ENCODE assay signal across 24 mouse cellular contexts in the genomic region with DNA sequence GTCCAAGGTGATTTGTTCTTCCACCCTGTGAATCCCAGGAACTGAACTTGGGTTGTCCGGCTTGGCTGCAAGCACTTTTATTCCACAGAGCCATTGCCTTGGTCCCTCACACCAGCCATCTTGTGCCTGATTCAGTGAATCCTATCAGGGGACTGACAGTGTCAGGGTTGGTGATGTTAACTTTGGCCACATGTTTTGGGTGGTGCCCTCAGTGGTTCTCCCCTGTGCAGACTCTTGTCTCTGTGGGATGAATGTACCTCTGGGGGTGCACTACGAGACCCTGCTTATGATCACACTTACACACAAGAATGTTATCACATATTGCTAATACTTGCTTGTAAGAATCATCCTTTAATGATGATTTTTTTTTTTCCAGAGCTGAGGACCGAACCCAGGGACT. TPM values are rescaled to one million over a fixed set of nuclear protein-coding genes. Genes with fewer than 3 reads are reported as not detected.
A peak's percentile ranks its signal among the peaks of the same experiment; 100 is the strongest.
DNase-seq lines count a peak whose midpoint lies in the region.
"Had no signal": no experiment of that assay in that cellular context is flagged by ENCODE, and none has a peak within 500 bp of the region (broad histone marks: within the 10 kb centered on the region; RNA-seq: fewer than 3 reads in every experiment).

No protein-coding gene starts in this region.

- 86% methylated on average over 3 of the region's 3 CpGs for WGBS in heart, embryonic 10.5 days

- H3K9me3 ChIP-seq in heart, embryonic 10.5 days: no peaks in the 10 kb centered on the region
- H3K9me3 ChIP-seq: G1E had no signal

- intact Hi-C loops in heart, postnatal 14 days (cut with DNase I): no loop called here

- no peaks in the 10 kb centered on the region for H3K36me3 ChIP-seq in heart, embryonic 10.5 days
- H3K36me3 ChIP-seq: G1E had no signal

- no peaks in the 10 kb centered on the region for H3K4me1 ChIP-seq in heart, embryonic 10.5 days

- no peak overlapping the region for H3K4me3 ChIP-seq in heart, embryonic 10.5 days

- H3K27me3 ChIP-seq in heart, embryonic 10.5 days (ENCODE audit: insufficient read depth, poor library complexity, severe bottlenecking): no peaks in the 10 kb centered on the region
- H3K27me3 ChIP-seq: CH12.LX, Patski had no signal

- H3K27ac ChIP-seq in heart, embryonic 10.5 days: no peak overlapping the region

- DNase-seq in heart, adult 11 months: peak; percentile 54
- DNase-seq in heart, postnatal 14 days: no peak
- peak; percentile 68 for DNase-seq in heart, embryonic 10.5 days (ENCODE audit: low spot score)
- no peak for DNase-seq in heart, adult 8-10 months (ENCODE audit: low spot score)
- DNase-seq: adrenal gland, adult 2 months; adrenal gland, adult 8-10 months; adrenal gland, postnatal 10 days; adrenal gland, postnatal 14 days; adrenal gland, postnatal 25 days; adrenal gland, postnatal 36 days; B cell, adult 2 months; cerebellum, adult 11 months; cerebellum, adult 11-12 months; cerebellum, adult 18-20 months had no signal

RNA-seq across cellular contexts. Expression of a gene that starts 30.2 kb away (rescaled TPM):
- total RNA-seq in heart, postnatal 14 days (2021): not detected
- not detected in 2 replicates for polyA plus RNA-seq in heart, embryonic 10.5 days (2016; fragmentation: Nextera tagmentation; extraction: Ambion mirVana)
- not detected for total RNA-seq in heart, adult 8-10 months (2022)
- total RNA-seq: adrenal gland, adult 18-20 months; adrenal gland, adult 2 months; adrenal gland, adult 8-10 months; adrenal gland, postnatal 10 days; adrenal gland, postnatal 14 days; adrenal gland, postnatal 25 days; adrenal gland, postnatal 36 days; ES-E14; G1E; MEL had no signal
- polyA plus RNA-seq: activated CD4-positive, CD25-positive, alpha-beta regulatory T cell, adult 4 months; adrenal gland, adult 2 months; brain, embryonic 14.5 days; C2C12; CD4-positive, CD25-positive, alpha-beta regulatory T cell, adult 4 months; G1E; Patski had no signal

RNA-seq across cellular contexts. Expression of a gene that starts 40.3 kb away (rescaled TPM):
- 10 to 100 TPM; 30.8 to 44.3 TPM for total RNA-seq in heart, postnatal 14 days (2021)
- 56.8 and 67.8 TPM in 2 replicates for polyA plus RNA-seq in heart, embryonic 10.5 days (2016; fragmentation: Nextera tagmentation; extraction: Ambion mirVana)
- total RNA-seq in heart, adult 8-10 months (2022): 10 to 100 TPM; 33.2 to 40.9 (median 39.4) TPM

Comparison
In these comparisons a context has a peak if more than half of its experiments do, and no peak if none do; other contexts are left out.
1. DNase-seq: peak in heart, adult 11 months (single experiment) and heart, embryonic 10.5 days (single experiment); none in heart, postnatal 14 days (0 of 2) and heart, adult 8-10 months (single experiment).